Mouse (Mus musculus): ENCODE measurements around the gene Mogat2.

Mogat2 gene

DNA sequence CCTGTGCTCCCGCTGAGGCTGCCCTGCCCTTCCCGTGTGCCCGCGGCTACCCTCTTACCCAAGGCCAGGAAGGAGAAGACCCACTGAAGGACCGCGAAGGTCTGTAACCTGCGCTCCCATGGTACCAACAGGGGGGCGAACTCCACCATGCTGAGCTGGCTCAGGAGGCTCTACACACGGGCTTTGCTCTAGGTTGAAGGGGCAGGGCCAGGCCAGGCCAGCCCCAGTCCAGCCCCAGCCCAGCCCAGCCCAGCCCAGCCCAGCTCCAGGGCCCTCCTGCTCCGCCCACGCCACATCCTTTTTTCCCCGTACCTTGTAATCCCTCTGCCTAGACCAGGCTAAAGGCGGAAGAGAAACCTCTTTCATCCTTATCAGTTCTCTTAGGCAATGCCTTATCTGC is at the start of gene Mogat2:
Gene Mogat2, minus strand, starts transcription at position 203 of the 400 bp plus-strand sequence.
- DNase-seq, result no peak

DNA sequence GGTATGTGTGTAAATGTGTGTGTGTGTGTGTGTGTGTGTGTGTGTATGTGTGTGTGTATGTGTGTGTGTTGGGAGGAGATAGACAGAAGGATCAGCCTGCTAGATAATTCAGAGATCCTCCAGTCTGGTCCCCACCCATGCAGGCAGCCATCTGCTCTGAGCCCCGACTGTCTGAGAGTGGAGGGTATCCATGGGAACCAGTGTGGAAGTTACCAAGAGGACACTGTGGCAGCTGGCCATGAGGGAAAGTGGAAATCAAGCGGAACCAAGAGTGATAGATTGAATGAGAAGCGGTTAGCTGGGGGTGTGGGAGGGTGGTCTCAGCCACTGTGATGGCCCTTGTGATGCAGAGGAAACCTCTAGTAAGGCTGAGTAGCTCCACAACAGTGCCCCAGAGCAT is 48.9 kb upstream of the Mogat2 start:
- peak; percentile 93 for DNase-seq

DNA sequence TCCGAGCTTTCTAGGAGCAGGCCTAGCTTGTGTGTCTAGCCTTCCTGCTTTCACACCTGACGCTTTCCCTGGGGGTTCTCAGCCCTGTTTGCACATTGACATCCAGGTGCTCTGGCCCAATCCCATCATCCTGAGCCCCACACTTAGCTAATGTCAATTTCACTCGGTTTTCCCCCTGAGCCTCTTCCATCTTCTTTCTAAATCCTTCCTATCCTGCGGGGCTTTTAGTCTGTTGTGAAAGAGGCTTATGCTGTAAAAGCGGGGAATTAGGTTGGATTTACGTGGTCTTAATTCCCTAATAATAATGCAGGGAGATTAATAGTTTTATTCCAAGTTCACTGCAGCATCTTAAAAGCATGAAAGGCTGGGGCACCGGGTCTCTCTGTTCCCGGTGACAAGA is 41.2 kb upstream of the Mogat2 start:
- peak; percentile 79 for DNase-seq

DNA sequence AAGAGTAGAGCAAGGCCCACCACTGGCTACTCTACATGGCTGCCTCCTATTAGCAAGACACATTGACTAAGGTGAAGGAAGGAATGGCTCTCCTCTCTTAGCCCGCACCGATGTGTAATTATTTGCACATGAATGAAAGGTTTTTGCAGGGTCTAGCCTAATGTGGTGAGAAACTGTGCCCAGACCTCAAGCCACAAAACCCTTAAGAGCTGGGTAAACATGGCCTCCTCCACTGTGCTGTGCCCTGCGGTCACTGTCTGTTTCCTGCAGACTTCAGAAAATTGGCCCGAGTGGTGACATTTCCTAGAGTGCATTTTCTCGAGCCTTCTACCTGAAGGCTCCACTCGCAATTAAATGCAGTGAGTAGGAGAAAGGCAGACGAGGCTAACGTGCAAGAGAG is 39.9 kb upstream of the Mogat2 start:
- DNase-seq, result no peak

DNA sequence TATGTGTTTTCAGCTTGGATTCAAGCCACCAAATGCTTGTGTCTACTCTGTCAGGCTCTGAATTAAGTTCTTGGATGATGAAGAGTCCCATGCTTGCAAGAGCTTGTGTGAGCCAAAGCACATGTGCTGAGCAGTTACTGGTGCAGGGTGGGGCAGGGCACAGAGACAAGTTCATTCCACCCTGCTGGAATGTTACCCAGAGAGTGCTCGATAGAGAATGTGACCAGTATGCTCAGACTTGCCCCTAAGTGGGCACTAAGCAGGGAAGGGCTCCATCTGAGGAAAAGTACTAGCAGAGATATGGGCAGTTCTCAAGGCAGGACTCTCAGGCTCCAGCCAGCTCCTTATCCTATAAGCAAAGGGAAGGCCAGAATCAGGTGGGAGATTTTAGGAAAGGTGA is 38.3 kb upstream of the Mogat2 start:
- no peak for DNase-seq

DNA sequence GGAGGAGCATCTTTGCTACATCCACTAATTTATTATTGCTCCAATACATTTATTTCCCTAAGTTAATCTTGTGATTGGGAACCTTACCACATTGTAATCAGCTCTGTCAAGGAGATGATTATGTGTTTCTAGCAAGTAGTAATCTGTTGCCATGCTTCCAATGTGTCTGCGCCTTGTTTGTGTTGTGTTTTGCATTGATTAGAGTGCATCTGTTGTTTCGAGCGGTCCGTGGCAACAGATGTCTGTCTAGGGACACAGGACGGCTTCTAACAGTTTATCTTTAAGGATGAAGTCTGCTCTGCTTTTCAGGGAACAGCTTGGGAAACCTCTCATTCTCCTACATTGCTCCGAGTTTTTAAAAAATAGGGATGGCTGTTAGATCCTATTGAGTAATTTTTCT is 36.7 kb upstream of the Mogat2 start:
- DNase-seq, result peak; percentile 57

DNA sequence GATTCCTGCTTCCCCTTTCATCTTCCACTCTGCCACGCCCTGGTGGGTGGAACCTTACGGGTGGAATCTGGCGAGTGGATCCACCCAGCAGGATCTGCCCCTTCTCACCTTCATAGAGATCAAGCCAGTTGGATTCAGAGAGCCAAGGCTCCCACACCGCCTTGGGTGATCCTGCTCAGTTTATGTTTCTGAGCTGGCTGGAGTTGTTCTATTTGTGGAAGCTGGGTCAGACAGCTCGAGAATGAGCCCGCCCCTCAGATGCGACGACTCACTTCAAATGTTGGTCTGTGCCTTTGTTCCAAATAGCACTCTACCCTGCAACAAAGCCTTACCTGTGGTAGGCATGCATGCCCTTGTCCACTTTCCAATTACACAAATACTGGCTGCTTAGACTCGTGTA is 33.2 kb upstream of the Mogat2 start:
- no peak for DNase-seq

DNA sequence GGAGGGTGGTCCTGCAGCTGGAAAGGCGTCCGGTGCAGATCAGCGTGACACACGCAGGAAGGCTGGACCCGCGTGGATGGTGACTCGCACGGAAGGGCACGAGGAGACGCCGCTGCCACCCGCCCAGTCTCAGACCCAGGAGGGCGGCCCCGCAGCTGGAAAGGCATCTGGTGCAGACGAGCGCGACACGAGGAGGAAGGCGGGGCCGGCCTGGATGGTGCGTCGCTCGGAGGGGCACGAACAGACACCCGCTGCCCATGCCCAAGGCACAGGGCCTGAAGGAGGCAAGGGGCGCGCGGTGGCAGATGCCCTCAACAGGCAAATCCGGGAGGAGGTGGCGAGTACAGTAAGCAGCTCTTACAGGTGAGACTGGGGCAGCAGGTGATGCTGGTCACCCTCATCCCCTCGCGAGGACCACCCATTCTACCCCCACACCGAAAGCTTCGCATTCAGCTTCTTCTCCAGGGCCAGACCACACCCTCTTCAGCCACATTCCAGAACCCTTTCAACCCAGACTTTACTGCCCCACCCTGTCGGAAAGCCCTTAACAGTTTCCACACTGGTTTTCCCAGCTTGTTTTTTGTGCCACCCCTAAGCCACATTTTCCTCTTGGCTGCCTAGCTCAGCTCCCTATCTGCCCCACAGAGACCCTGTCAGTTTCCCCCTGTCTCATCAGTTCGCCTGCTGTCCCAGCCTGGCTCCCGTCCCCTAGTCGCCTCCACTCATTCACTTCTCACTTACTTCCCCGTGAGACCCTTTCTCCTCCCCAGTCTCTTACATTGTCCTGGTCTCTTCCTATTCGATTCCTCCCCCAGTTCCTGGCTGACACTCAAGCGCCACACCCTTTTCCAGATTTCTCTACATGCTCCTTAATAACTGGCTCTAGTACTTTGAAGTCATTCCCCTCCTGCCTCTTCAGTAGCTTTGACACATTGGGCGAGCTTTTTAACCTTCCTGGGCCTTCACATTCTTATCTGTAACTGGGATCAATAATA is 30.8 kb upstream of the Mogat2 start:
- peak; percentile 57 for DNase-seq

DNA sequence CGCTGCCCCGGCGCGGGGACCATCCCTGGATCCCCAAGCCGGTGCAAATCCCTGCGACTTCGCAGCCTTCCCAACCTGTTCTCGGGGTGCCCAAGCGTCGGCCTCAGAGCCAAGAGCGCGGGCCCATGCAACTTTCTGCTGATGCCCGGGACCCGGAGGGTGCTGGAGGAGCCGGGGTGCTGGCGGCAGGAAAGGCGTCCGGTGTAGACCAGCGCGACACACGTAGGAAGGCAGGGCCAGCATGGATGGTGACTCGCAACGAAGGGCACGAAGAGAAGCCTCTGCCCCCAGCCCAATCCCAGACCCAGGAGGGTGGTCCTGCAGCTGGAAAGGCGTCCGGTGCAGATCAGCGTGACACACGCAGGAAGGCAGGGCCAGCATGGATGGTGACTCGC is 30.1 kb upstream of the Mogat2 start:
- no peak for DNase-seq

DNA sequence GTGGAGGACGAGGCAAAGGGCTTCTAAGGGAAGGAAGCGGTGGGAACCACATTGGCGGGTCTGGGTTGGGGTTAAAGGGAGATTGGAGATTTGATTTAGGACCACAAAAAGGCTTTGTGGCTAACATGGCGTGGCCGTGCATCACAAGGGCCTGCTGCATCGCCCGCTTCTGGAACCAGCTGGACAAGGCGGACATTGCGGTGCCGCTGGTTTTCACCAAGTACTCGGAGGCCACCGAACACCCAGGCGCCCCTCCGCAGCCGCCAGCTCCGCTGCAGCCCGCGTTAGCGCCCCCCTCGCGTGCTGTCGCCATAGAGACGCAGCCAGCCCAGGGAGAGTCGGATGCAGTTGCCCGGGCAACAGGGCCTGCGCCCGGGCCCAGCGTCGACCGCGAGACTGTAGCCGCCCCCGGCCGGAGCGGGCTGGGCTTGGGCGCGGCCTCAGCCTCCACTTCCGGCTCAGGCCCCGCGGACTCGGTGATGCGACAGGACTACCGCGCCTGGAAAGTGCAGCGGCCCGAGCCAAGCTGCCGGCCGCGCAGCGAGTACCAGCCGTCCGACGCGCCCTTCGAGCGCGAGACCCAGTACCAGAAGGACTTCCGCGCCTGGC is 29.6 kb upstream of the Mogat2 start:
- DNase-seq, result peak; percentile 94

DNA sequence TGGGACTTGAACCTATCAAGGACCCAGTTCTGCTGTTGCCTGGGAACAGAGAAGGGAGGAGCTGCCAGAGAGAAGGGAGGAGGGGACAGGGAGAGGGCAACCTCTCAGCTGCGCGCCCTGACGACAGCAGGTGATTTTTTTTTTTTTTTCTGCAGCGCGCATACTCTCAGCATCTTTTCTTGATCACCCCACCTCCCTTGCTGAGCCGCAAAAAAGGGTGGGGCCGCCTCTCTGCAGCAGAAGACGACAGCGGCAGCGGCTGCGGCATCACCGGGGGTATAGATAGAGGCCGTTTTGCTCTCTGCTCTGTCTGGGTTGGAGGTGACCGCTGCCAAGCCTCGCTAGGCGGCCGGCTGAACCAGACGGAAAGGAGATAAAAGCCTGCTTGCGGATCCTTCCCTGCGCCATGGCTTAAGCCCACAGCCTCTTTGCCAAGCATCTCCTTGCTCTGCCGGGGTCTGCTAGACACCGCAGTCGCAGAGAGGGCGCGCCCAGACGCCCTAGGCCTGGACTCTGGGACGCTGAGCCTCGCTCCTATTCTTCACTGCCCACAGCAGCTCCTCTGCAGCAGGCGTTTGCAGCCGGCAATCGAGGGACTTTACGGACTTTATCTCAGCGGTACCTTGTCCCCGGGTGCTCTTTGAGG is 29.0 kb upstream of the Mogat2 start, which contains the start of gene Map6:
Gene Map6, plus strand, starts transcription at position 197 of the 646 bp plus-strand sequence.
- DNase-seq, result peak; percentile 85

DNA sequence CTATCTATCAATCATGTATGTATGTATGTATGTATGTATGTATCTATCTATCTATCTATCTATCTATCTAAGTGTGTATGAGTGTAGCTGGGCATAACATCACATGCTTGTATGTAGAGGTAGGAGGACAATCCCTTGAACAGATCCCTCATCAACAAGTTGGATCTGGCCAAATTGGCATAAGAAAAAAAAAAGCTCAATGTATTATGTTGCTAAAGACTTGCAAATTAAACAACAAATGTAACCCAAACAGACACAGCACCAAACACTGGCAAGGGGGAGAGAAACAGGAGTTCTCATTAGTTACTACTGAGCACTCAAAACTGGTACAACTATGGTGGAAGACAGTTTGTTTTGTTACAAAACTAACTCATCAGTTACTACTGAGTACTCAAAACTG is 26.2 kb upstream of the Mogat2 start:
- DNase-seq, result no peak

DNA sequence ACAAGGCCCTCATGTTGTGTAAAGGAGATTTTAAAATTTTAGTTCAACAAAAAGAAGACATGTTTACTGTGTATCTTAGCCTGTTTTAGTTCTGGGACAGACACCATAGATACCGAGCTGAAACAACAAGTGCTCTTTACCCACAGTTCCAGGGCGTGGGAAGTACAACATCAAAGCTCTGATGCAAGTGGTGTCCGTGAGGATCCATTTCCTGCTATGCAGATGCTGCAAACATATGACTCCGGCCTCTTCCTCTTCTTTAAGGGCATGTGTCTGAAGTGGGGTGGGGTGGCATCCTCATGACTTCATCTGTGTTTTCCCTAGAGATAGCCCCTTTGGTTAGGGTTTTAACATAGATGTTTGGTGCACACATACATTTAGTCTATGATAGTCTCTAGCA is 25.1 kb upstream of the Mogat2 start:
- no peak for DNase-seq

DNA sequence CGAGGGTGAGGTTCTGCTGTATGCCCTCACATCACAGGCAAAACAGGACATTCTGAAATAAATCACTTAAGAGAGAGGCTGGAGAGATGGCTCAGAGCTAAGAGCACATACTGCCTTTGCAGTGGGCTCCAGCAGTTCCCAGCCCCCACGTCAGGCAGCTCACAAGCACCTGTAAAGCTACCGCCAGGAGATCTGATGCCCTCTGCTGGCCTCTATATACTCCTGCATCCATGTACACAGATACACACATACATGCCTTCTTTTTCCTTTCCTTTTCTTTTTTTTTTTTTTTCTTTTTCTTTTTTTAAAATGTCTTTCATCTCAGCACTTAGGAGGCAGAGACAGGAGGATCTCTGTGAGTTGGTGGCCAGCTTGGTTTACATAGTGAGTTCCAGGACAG is 23.5 kb upstream of the Mogat2 start:
- DNase-seq, result no peak

DNA sequence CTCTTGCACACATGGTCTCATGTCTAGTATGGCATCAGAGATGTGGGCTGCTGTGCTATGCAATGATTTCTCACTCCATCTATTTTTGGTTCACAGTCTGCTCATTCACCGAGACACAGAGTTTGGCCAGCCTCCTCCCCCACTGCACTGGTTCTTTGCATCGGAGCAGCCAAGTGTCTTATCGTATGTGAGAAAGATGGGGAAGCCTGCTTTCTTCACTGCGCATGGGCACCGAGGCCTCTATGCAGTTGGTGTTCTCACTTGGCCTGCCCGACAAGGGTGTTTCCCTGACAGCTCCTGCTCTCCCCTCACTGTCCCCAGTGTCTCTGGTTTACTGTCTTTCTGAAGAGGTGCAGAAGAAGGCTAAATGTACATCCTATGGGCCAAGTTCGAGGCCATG is 16.6 kb upstream of the Mogat2 start:
- no peak for DNase-seq

DNA sequence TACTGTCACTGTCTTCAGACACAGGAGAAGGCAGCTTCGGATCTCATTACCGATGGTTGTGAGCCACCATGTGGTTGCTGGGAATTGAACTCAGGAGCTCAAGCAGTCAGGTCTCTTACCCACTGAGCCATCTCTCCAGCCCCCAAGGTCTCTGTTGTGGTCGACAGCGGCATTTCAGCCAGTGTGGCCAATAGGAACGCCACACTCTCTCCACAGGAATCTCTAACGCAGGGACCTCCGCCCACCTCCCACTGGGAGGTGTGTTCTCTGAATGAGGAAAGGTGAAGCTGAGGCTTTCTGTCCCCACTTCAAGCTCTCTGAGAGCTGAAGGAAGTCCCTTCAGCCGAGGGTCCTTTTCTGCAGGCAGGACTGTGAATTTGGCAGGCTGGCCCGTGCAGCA is 12.0 kb upstream of the Mogat2 start:
- DNase-seq, result no peak

DNA sequence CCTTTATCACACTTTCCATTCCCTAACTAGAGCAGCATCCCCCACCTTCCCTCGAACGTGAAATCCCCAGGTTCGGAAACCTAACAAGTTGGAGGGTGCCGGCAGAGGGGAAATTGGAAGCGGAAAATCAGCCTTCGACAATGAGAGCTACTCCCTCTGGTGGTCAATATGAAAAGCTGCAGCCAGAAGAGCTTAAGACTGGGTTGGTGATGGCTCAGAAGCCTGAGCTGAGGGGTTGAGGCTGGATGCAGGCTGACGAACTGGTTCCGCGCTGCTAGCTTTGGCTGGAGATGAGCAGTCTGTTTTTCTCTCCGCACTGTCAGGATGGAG is 11.1 kb upstream of the Mogat2 start:
- DNase-seq, result peak; percentile 87

DNA sequence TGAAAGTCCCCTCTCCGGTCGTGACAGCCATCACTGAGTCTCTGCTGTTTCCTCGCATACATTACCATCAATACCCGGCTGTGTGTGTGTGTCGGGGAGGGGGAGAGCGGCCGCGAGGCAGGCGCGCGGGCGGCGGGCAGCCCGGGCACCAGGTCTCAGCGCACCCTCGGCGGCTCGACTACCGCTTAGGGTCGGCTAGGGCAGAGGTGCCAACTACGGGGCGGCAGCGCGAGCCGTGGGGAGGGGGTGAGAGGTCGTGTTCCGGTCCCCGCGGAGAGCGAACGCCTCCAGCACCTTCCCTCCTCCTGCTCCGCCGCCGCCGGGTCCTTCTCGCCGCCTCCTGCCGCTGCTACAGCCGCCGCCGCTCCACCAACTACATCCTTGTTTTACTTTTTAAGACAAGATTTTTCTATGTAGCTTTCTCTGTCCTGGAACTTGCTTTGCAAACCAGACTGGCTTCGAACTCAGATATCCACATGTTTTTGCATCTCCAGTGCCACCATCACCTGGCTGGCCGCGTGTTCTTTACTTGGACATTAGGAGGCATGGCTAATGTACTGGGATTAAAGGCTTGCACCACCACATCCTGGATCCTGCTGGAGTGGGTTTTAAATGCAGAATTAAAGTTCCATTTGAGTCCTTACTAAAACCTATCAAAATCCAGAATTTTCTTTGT is 10.6 kb upstream of the Mogat2 start:
- no peak for DNase-seq

DNA sequence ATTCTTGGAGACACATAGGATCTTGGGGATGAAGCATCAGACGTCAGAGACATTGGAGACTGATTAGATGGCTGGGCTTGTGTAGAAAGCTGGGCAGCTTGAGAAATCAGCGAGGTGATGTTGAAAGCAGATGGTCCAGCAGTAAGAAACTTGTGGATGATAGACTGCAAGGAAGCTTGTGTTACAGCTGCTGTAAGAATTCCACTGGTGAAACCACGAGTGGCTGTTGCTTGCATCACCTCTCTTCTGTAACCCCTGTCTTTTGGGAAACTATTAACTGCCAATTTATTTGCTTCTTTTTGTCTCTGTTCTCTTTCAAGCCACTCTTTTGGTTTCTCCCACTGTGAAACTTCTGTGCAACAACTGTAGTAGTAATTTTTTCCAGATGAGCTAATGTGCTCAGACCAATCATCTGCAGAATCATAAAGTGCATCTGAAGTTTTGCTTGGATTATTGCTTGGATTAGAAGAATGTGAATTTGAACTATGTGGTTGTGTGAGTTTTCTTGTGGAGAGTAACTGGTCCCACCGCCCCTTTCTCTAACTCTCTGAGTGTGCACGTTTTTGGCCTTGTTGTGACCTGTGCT is 9.8 kb upstream of the Mogat2 start:
- DNase-seq, result no peak

DNA sequence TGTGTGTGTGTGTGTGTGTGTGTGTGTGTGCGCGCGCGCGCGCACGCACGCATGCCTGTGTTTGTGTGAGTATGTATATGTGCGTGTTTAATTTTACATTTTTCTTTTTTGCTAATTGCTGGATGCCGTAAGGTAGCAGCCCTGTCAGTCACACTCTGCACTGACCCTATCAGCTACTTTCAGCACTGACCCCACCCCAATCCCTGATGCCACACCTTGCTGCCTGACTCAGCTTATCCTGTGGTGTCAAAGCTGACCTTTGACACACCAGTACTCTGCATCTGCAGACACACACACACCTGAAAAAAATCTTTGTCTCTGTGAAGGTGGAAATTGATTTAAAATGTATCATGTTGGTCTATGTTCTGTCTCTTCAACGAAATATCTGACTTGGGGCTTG is 3.7 kb upstream of the Mogat2 start:
- no peak for DNase-seq

DNA sequence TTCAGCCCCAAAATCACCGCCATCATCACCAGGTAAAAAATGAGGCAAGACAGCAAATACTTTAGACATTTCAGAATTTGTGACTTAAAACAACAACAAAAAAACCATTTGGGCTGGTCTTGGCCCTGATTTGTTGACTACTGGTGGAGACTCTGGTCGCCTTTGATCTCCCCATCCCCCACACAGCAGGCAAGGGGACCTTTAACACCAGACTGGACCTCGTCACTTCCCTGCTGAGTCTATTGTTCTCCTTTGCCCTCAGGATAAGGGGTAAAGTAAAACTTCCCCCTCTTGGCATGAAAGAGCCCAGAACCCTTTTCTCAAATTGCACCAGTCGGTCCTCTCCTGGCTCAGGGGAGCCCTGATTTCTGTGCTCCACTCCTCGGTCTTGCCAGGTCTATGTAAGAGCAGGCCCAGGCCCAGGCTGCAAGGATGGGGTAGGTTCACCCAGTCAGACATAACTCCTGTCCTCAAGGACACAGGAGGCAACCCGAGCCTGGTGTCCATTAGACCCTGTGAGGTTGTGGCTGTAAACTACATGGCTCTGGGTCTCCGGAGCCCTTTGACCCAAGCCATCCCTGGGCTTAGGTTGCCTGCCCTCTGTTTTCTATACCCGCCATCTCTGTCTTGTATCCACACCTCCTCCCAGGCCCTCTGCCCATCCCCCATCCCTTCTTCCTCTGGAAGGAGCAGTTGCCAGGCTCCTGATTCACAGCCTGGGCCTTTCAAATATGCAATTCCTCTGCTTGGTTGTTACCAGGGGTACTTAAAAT is 1.3 kb downstream of the Mogat2 start:
- DNase-seq, result no peak

DNA sequence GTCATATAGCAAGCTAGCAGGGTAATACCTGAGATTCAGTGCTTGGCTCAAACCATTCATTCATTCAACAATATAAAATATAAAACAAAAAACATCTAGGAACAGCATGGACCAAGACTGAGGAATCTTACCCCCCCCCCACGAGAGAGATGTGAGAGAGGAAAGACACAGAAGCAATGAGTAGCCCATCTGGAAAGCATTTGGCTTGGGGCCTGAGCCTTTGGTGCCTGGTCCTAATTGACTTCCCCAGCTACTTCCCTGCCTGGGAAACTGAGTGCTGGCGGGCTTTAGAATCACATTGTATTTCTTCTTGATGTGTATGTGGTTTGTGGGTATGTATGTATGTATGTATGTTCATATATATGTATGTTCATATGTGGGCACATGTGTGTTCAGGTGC is 2.8 kb downstream of the Mogat2 start:
- DNase-seq, result no peak

Data from retina, postnatal 1 day (tissue).